Comparison of ENCODE assay signal across 11 mouse cellular contexts in the genomic region with DNA sequence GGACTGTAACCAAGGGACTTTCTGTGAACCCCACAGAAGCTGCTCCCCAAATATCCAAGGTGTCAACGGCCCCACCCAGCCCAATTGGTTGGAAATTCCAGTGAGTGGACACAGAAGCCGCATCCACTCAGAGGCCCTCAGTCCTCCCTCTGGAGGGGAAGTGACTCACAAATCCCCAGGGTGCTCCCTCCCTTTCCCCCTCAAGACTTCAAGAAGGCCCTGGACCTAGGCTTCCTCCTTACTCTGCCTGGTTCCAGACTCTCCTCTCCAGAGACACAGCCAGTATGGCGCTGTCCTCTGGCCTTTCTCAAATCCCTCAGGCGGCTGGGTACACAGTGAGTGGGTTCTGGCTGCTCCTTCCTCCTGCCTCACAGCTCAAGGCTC.
A peak's percentile ranks its signal among the peaks of the same experiment; 100 is the strongest.
DNase-seq lines count a peak whose midpoint lies in the region; ATAC-seq and TF ChIP-seq lines count a peak whose summit lies in the region.
"Had no signal": no experiment of that assay in that cellular context is flagged by ENCODE, and none has a peak within 500 bp of the region (broad histone marks: within the 10 kb centered on the region; RNA-seq: fewer than 3 reads in every experiment).

No protein-coding gene starts in this region.

- peaks cover 20% of the 10 kb centered on the region for H3K4me1 ChIP-seq in hindbrain, postnatal 0 days (ENCODE audit: insufficient read depth, low read length)
- peaks cover 23% of the 10 kb centered on the region for H3K4me1 ChIP-seq in hindbrain, embryonic 16.5 days (ENCODE audit: control insufficient read depth, insufficient read depth, low read depth, low read length)
- peaks cover 38% of the 10 kb centered on the region for H3K4me1 ChIP-seq in midbrain, embryonic 13.5 days (replicated peaks)

- no peak overlapping the region for H3K4me2 ChIP-seq in hindbrain, postnatal 0 days (ENCODE audit: low read depth, low read length)
- no peak overlapping the region for H3K4me2 ChIP-seq in hindbrain, embryonic 16.5 days (ENCODE audit: low read length)
- H3K4me2 ChIP-seq in midbrain, embryonic 13.5 days (replicated peaks) = no peak overlapping the region
- H3K4me2 ChIP-seq: forebrain, embryonic 13.5 days; hindbrain, embryonic 12.5 days had no signal

- H3K4me3 ChIP-seq in hindbrain, postnatal 0 days (ENCODE audit: low read length) = no peak overlapping the region
- H3K4me3 ChIP-seq in hindbrain, embryonic 16.5 days (ENCODE audit: low read length) = no peak overlapping the region
- no peak overlapping the region for H3K4me3 ChIP-seq in C2C12 (ENCODE audit: insufficient read depth, poor library complexity, severe bottlenecking)
- H3K4me3 ChIP-seq in midbrain, embryonic 13.5 days (replicated peaks) = no peak overlapping the region
- H3K4me3 ChIP-seq: forebrain, embryonic 13.5 days; hindbrain, embryonic 12.5 days had no signal

- intact Hi-C loops in heart, postnatal 25 days (cut with DNase I) = no loop called here
- intact Hi-C loops in left cerebral cortex, postnatal 14 days (cut with DNase I) = no loop called here

- H3K27ac ChIP-seq in hindbrain, postnatal 0 days = 0 out of 2 replicates have a peak overlapping the region, but pooled peaks have one; percentile 7
- no peak overlapping the region for H3K27ac ChIP-seq in hindbrain, embryonic 16.5 days (ENCODE audit: low read depth, low read length)
- H3K27ac ChIP-seq in midbrain, embryonic 13.5 days = no peak overlapping the region
- H3K27ac ChIP-seq: forebrain, embryonic 13.5 days; hindbrain, embryonic 12.5 days had no signal

- DNase-seq in hindbrain, postnatal 0 days (ENCODE audit: low spot score) = no peak
- peak; percentile 98 for DNase-seq in heart, adult 11 months
- peak; percentile 38 for DNase-seq in heart, postnatal 25 days (ENCODE audit: low spot score)
- DNase-seq in left cerebral cortex, postnatal 14 days (ENCODE audit: low spot score in 2 of 2) = no peak
- no peak for DNase-seq in kidney, postnatal 4 days
- DNase-seq: lung, postnatal 10 days had no signal

- H3K79me2 ChIP-seq in C2C12 (ENCODE audit: control insufficient read depth, insufficient read depth) = peaks cover 84% of the 10 kb centered on the region

- H3K27me3 ChIP-seq in hindbrain, postnatal 0 days (ENCODE audit: insufficient read depth, low read length) = no peaks in the 10 kb centered on the region
- H3K27me3 ChIP-seq in hindbrain, embryonic 16.5 days (replicated peaks; ENCODE audit: control insufficient read depth, insufficient read depth, low read length) = no peaks in the 10 kb centered on the region
- H3K27me3 ChIP-seq in C2C12 (ENCODE audit: control insufficient read depth, insufficient read depth, insufficient read length) = no peaks in the 10 kb centered on the region
- H3K27me3 ChIP-seq in midbrain, embryonic 13.5 days = no peaks in the 10 kb centered on the region
- H3K27me3 ChIP-seq: forebrain, embryonic 13.5 days; hindbrain, embryonic 12.5 days had no signal

- H3K36me3 ChIP-seq in hindbrain, postnatal 0 days (ENCODE audit: insufficient read depth, low read length) = no peaks in the 10 kb centered on the region
- no peaks in the 10 kb centered on the region for H3K36me3 ChIP-seq in hindbrain, embryonic 16.5 days (ENCODE audit: control insufficient read depth, insufficient read depth, low read length)
- no peaks in the 10 kb centered on the region for H3K36me3 ChIP-seq in C2C12 (ENCODE audit: control insufficient read depth, insufficient read depth)
- no peaks in the 10 kb centered on the region for H3K36me3 ChIP-seq in midbrain, embryonic 13.5 days
- H3K36me3 ChIP-seq: hindbrain, embryonic 12.5 days had no signal

- peak overlapping the region; percentile 41 for H3ac ChIP-seq in C2C12 (ENCODE audit: control insufficient read depth, insufficient read length, low read depth)

- no peaks in the 10 kb centered on the region for H3K9me3 ChIP-seq in hindbrain, postnatal 0 days (ENCODE audit: low read length)
- H3K9me3 ChIP-seq in hindbrain, embryonic 16.5 days (ENCODE audit: control insufficient read depth, low read length) = no peaks in the 10 kb centered on the region
- no peaks in the 10 kb centered on the region for H3K9me3 ChIP-seq in midbrain, embryonic 13.5 days
- H3K9me3 ChIP-seq: forebrain, embryonic 13.5 days; hindbrain, embryonic 12.5 days had no signal

- TF ChIP-seq CTCF in hindbrain, postnatal 0 days (IDR thresholded peaks at IDR 0.05; ENCODE audit: low read depth) = no peak
- no peak for TF ChIP-seq CTCF in C2C12 (IDR thresholded peaks at IDR 0.05; ENCODE audit: control insufficient read depth, insufficient read depth, insufficient read length)

- no peak overlapping the region for H3K9ac ChIP-seq in hindbrain, postnatal 0 days (replicated peaks; ENCODE audit: low read length)
- no peak overlapping the region for H3K9ac ChIP-seq in hindbrain, embryonic 16.5 days (ENCODE audit: low read depth, low read length)
- no peak overlapping the region for H3K9ac ChIP-seq in midbrain, embryonic 13.5 days (replicated peaks)
- H3K9ac ChIP-seq: forebrain, embryonic 13.5 days; hindbrain, embryonic 12.5 days had no signal

- 85% methylated on average over 4 of the region's 4 CpGs for WGBS in hindbrain, postnatal 0 days
- WGBS in hindbrain, embryonic 16.5 days = 83% methylated on average over 4 of the region's 4 CpGs
- 80% methylated on average over 4 of the region's 4 CpGs for whole genome bisulfite sequencing in midbrain, embryonic 13.5 days

- peaks cover 38% of the 10 kb centered on the region for H3K79me3 ChIP-seq in C2C12 (ENCODE audit: low read depth)

- no peak for ATAC-seq in hindbrain, postnatal 0 days
- ATAC-seq in hindbrain, embryonic 16.5 days = no peak
- no peak for ATAC-seq in midbrain, embryonic 13.5 days
- ATAC-seq: forebrain, embryonic 13.5 days had no signal

TF ChIP-seq in C2C12, 6 proteins besides CTCF, POLR2A, EP300 and RAD21:
- TF ChIP-seq MYOD1 (IDR thresholded peaks at IDR 0.05; ENCODE audit: control insufficient read depth, insufficient read length, low read depth) = no peak
- peak; percentile 60 for TF ChIP-seq FOSL1 (IDR thresholded peaks at IDR 0.05; ENCODE audit: insufficient read depth, low read length, poor library complexity, severe bottlenecking)
- TF ChIP-seq USF1 (IDR thresholded peaks at IDR 0.05; ENCODE audit: low read depth) = no peak
- no peak for TF ChIP-seq MYOG (IDR thresholded peaks at IDR 0.05; ENCODE audit: control insufficient read depth, extremely low read depth, insufficient read length)
- peak; percentile 59 for TF ChIP-seq MAX (IDR thresholded peaks at IDR 0.05)
- TF ChIP-seq CEBPB (IDR thresholded peaks at IDR 0.05; ENCODE audit: low read depth) = no peak

Comparison
In these comparisons a context has a peak if more than half of its experiments do, and no peak if none do; other contexts are left out.
1. DNase-seq: peak in heart, adult 11 months (single experiment) and heart, postnatal 25 days (single experiment); none in hindbrain, postnatal 0 days (single experiment), left cerebral cortex, postnatal 14 days (0 of 2) and kidney, postnatal 4 days (0 of 2).